Mouse (Mus musculus): ENCODE measurements around the gene Hand1. TPM values are rescaled to one million over a fixed set of nuclear protein-coding genes. Genes with fewer than 3 reads are reported as not detected.

The Hand1 gene
- polyA plus RNA-seq, 1 experiment from 2014 or later, result 0.18 TPM

DNA sequence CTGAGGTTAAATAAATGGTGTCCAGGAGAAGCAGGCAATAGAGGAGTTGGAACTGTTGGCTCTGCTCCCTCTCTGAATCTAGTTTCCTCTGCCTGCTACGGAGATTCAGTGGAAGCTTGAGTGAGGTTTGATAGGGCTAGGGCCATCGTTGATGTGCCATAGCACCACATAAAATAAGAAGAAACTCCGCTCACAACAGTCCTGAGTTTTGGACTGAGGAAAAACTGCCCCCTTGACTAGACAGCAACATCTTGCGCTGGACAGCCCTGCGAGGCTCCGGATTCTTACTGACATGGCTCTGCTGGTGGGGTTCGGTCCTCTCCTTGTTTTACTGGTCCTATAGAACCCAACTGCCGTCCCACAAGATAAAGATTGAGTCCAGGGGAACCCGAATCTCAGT is 3.8 kb upstream of the Hand1 start:
- Histone ChIP-seq H3K36me3 (ENCODE audit: control insufficient read depth, insufficient read depth) (no peaks in the 10 kb centered on the region), H3K4me1 (ENCODE audit: control insufficient read depth, low read depth, low read length) (no peaks in the 10 kb centered on the region), H3K4me2 (ENCODE audit: low read depth, low read length) (no peak overlapping the region), H3K4me3 (ENCODE audit: low read depth, low read length) (no peak overlapping the region), H3K9me3 (replicated peaks; ENCODE audit: control insufficient read depth, low read length) (no peaks in the 10 kb centered on the region), H3K27me3 (ENCODE audit: control insufficient read depth, insufficient read depth, low read depth, low read length) (peaks cover 90% of the 10 kb centered on the region), H3K9ac (ENCODE audit: low read depth, low read length) (no peak overlapping the region), H3K27ac (ENCODE audit: low read length) (no peak overlapping the region)
- WGBS (ENCODE audit: insufficient replicate concordance), result 7% methylated on average over 9 of the region's 9 CpGs
- ATAC-seq (ENCODE audit: low read depth), result no peak

DNA sequence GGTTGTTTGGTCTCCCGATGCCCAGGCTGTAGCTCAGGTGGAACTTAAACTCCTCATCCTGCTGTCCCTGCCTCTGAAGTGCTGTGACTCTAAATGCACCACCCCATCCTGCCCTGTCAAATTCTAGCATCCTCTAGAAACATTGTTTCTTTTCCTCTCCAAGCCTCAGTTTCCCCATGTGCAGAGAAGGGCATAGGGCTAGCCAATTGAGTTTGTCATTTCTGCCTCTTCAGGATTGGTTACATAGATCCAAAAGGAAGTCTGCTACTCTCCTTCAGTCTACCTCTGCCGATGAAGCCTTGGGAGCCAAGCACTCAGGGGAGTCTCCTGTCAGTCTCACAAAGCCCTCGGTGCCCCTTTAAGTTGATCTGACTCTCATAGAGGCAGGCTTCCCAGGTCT is 3.3 kb upstream of the Hand1 start:
- Histone ChIP-seq H3K9me3 (replicated peaks; ENCODE audit: control insufficient read depth, low read length) (no peaks in the 10 kb centered on the region), H3K27ac (ENCODE audit: low read length) (no peak overlapping the region), H3K36me3 (ENCODE audit: control insufficient read depth, insufficient read depth) (no peaks in the 10 kb centered on the region), H3K27me3 (ENCODE audit: control insufficient read depth, insufficient read depth, low read depth, low read length) (peaks cover 92% of the 10 kb centered on the region), H3K4me2 (ENCODE audit: low read depth, low read length) (no peak overlapping the region), H3K4me1 (ENCODE audit: control insufficient read depth, low read depth, low read length) (no peaks in the 10 kb centered on the region), H3K9ac (ENCODE audit: low read depth, low read length) (no peak overlapping the region), H3K4me3 (ENCODE audit: low read depth, low read length) (no peak overlapping the region)
- ATAC-seq (ENCODE audit: low read depth), result no peak
- WGBS (ENCODE audit: insufficient replicate concordance), result 16% methylated on average over 3 of the region's 3 CpGs

GRCm38 (mm10) chr11:57835331-57835730 is 2.7 kb upstream of the Hand1 start:
- 15% methylated on average over 2 of the region's 2 CpGs for WGBS (ENCODE audit: insufficient replicate concordance)
- Histone ChIP-seq H3K4me3 (ENCODE audit: low read depth, low read length) (no peak overlapping the region), H3K9ac (ENCODE audit: low read depth, low read length) (no peak overlapping the region), H3K4me2 (ENCODE audit: low read depth, low read length) (no peak overlapping the region), H3K9me3 (replicated peaks; ENCODE audit: control insufficient read depth, low read length) (no peaks in the 10 kb centered on the region), H3K36me3 (ENCODE audit: control insufficient read depth, insufficient read depth) (no peaks in the 10 kb centered on the region), H3K27me3 (ENCODE audit: control insufficient read depth, insufficient read depth, low read depth, low read length) (peaks cover 92% of the 10 kb centered on the region), H3K27ac (ENCODE audit: low read length) (no peak overlapping the region), H3K4me1 (ENCODE audit: control insufficient read depth, low read depth, low read length) (no peaks in the 10 kb centered on the region)
- no peak for ATAC-seq (ENCODE audit: low read depth)

GRCm38 (mm10) chr11:57834031-57834430 is 1.4 kb upstream of the Hand1 start:
- 13% methylated on average over 6 of the region's 6 CpGs for WGBS (ENCODE audit: insufficient replicate concordance)
- no peaks in the 10 kb centered on the region for H3K9me3 ChIP-seq (replicated peaks; ENCODE audit: control insufficient read depth, low read length)
- ATAC-seq (ENCODE audit: low read depth), result no peak
- H3K4me2 ChIP-seq (ENCODE audit: low read depth, low read length), result no peak overlapping the region
- H3K27ac ChIP-seq (ENCODE audit: low read length), result no peak overlapping the region
- no peaks in the 10 kb centered on the region for H3K36me3 ChIP-seq (ENCODE audit: control insufficient read depth, insufficient read depth)
- H3K4me1 ChIP-seq (ENCODE audit: control insufficient read depth, low read depth, low read length), result no peaks in the 10 kb centered on the region
- H3K27me3 ChIP-seq (ENCODE audit: control insufficient read depth, insufficient read depth, low read depth, low read length), result peaks cover 97% of the 10 kb centered on the region
- no peak overlapping the region for H3K4me3 ChIP-seq (ENCODE audit: low read depth, low read length)
- H3K9ac ChIP-seq (ENCODE audit: low read depth, low read length), result no peak overlapping the region

- Histone ChIP-seq H3K4me2 (ENCODE audit: low read depth, low read length) (no peak overlapping the region), H3K9me3 (replicated peaks; ENCODE audit: control insufficient read depth, low read length) (no peaks in the 10 kb centered on the region), H3K4me1 (ENCODE audit: control insufficient read depth, low read depth, low read length) (no peaks in the 10 kb centered on the region), H3K36me3 (ENCODE audit: control insufficient read depth, insufficient read depth) (no peaks in the 10 kb centered on the region), H3K27me3 (ENCODE audit: control insufficient read depth, insufficient read depth, low read depth, low read length) (peaks cover 98% of the 10 kb centered on the region), H3K27ac (ENCODE audit: low read length) (no peak overlapping the region), H3K4me3 (ENCODE audit: low read depth, low read length) (no peak overlapping the region), H3K9ac (ENCODE audit: low read depth, low read length) (no peak overlapping the region)
- WGBS (ENCODE audit: insufficient replicate concordance), result 3% methylated on average over 30 of the region's 30 CpGs
- ATAC-seq (ENCODE audit: low read depth), result no peak
Observed at GRCm38 (mm10) chr11:57833296-57833977, 819 bp upstream of the Hand1 start.

DNA sequence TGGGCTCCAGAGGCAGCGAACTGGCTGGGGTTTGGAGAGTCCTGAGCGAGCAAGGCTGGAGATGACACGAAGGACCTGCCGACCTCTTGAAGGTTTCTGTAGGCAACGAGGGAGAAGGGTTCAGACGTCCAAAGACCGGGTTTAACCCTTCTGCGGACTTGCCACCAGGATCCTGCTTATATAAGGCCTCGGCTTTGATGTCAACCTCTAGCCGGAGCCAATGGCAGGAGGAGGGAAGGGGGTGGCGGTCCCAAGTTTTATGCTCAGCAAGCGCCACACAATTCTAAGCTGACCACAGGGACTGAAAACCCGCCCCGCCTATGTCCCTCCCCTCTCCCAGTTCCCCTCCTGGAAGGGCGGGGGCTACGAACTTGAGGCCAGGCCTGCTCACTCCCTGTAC is 757 bp downstream of the Hand1 start:
- H3K36me3 ChIP-seq (ENCODE audit: control insufficient read depth, insufficient read depth), result no peaks in the 10 kb centered on the region
- WGBS (ENCODE audit: insufficient replicate concordance), result 9% methylated on average over 16 of the region's 16 CpGs

DNA sequence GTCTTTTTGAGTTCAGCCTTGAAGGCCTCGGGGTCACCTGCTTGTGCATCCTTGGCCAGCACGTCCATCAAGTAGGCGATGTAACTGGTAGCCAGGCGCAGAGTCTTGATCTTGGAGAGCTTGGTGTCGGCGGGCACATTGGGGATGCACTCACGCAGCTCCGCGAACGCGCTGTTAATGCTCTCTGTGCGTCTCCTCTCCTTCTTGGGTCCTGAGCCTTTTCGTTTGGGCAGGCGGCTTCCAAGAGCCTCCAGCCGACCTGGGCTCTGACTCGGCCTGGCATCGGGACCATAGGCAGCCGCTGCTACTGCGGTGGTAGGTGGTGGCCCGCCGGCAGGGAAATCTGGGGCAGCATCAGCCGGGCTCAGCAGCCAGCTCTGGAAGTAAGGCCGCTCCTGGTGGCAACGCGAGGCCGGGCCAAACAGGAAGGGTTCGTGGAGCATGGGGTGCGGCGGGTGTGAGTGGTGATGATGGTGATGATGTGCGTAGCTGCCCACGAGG is 1.3 kb downstream of the Hand1 start:
- Histone ChIP-seq H3K27me3 (ENCODE audit: control insufficient read depth, insufficient read depth, low read depth, low read length) (peaks cover 98% of the 10 kb centered on the region), H3K4me2 (ENCODE audit: low read depth, low read length) (no peak overlapping the region)

More for the DNA sequence above, 757 bp downstream of the Hand1 start:
- H3K9me3 ChIP-seq (replicated peaks; ENCODE audit: control insufficient read depth, low read length), result no peaks in the 10 kb centered on the region
- H3K9ac ChIP-seq (ENCODE audit: low read depth, low read length), result no peak overlapping the region
- no peak overlapping the region for H3K4me3 ChIP-seq (ENCODE audit: low read depth, low read length)
- no peaks in the 10 kb centered on the region; the same call in 1 of the 2 replicates for H3K4me1 ChIP-seq (ENCODE audit: control insufficient read depth, low read depth, low read length)
- H3K27me3 ChIP-seq (ENCODE audit: control insufficient read depth, insufficient read depth, low read depth, low read length), result peaks cover 98% of the 10 kb centered on the region
- no peak for ATAC-seq (ENCODE audit: low read depth)
- H3K27ac ChIP-seq (ENCODE audit: low read length), result no peak overlapping the region
- H3K4me2 ChIP-seq (ENCODE audit: low read depth, low read length), result no peak overlapping the region

GRCm38 (mm10) chr11:57829871-57830775 is 2.5 kb downstream of the Hand1 start:
- Histone ChIP-seq H3K36me3 (ENCODE audit: control insufficient read depth, insufficient read depth) (no peaks in the 10 kb centered on the region), H3K4me1 (ENCODE audit: control insufficient read depth, low read depth, low read length) (no peaks in the 10 kb centered on the region; the same call in 1 of the 2 replicates), H3K27ac (ENCODE audit: low read length) (no peak overlapping the region), H3K27me3 (ENCODE audit: control insufficient read depth, insufficient read depth, low read depth, low read length) (peaks cover 93% of the 10 kb centered on the region), H3K9ac (ENCODE audit: low read depth, low read length) (no peak overlapping the region), H3K4me2 (ENCODE audit: low read depth, low read length) (no peak overlapping the region), H3K4me3 (ENCODE audit: low read depth, low read length) (no peak overlapping the region), H3K9me3 (replicated peaks; ENCODE audit: control insufficient read depth, low read length) (no peaks in the 10 kb centered on the region)
- no peak for ATAC-seq (ENCODE audit: low read depth)
- WGBS (ENCODE audit: insufficient replicate concordance), result 21% methylated on average over 17 of the region's 17 CpGs

More for the DNA sequence above, 1.3 kb downstream of the Hand1 start:
- Histone ChIP-seq H3K4me3 (ENCODE audit: low read depth, low read length) (no peak overlapping the region), H3K27ac (ENCODE audit: low read length) (no peak overlapping the region), H3K36me3 (ENCODE audit: control insufficient read depth, insufficient read depth) (no peaks in the 10 kb centered on the region), H3K9ac (ENCODE audit: low read depth, low read length) (no peak overlapping the region), H3K4me1 (ENCODE audit: control insufficient read depth, low read depth, low read length) (no peaks in the 10 kb centered on the region; the same call in 1 of the 2 replicates), H3K9me3 (replicated peaks; ENCODE audit: control insufficient read depth, low read length) (no peaks in the 10 kb centered on the region)
- ATAC-seq (ENCODE audit: low read depth), result no peak
- WGBS (ENCODE audit: insufficient replicate concordance), result 4% methylated on average over 31 of the region's 31 CpGs
